Mouse (Mus musculus) left cerebral cortex, postnatal 10 days (tissue): ENCODE results near the gene Gchfr. TPM values are rescaled to one million over a fixed set of nuclear protein-coding genes. Genes with fewer than 3 reads are reported as not detected.

Source experiments
- DNase-seq, 2 experiments: peaks; one replicate each; pipeline ENCODE4 v3.0.0; 2021 to 2022; ENCODE audit warnings: low spot score in 2 of 2, mixed read lengths in 1 of 2; ENCODE audit errors: extremely low spot score in 1 of 2
- intact Hi-C: fragments of 180-260 bp; cut with DNase I; formaldehyde crosslinking; loops from one replicate; pipeline ENCODE4 v1.15.1; 2025
- total RNA-seq, 2 experiments: library from RNA; stranded (reverse); gene quantifications; 2 replicates each; pipeline ENCODE4 v1.2.3; 2021

Gchfr gene
- total RNA-seq, 2 experiments from 2014 or later, result 0.59 TPM; not detected in 1

- intact Hi-C loops, result no loop called here
- no peak for DNase-seq
Measured at GRCm38 (mm10) chr2:119171574-119171973, 4.0 kb downstream of the Gchfr start.

- intact Hi-C loops, result no loop called here
Measured at GRCm38 (mm10) chr2:119172446-119172845, 4.9 kb downstream of the Gchfr start.

GRCm38 (mm10) chr2:119172862-119173576, 5.4 kb downstream of the Gchfr start:
- intact Hi-C loops, result no loop called here
- peak in 1 of 2 experiments; percentile 85 for DNase-seq

More at GRCm38 (mm10) chr2:119172446-119172845, 4.9 kb downstream of the Gchfr start:
- DNase-seq, result no peak

GRCm38 (mm10) chr2:119173991-119174651, 6.5 kb downstream of the Gchfr start, which contains the start of gene Gm14137:
Gm14137 (plus strand) TSS chr2:119174509.
- DNase-seq, result no peak
- intact Hi-C loops, result no loop called here

GRCm38 (mm10) chr2:119174866-119175265, 7.3 kb downstream of the Gchfr start:
- intact Hi-C loops, result no loop called here
- DNase-seq, result no peak

- intact Hi-C loops, result no loop called here
- DNase-seq, result no peak
Measured at GRCm38 (mm10) chr2:119175614-119176013, 8.0 kb downstream of the Gchfr start.

GRCm38 (mm10) chr2:119176761-119177160, 9.2 kb downstream of the Gchfr start:
- intact Hi-C loops, result no loop called here

GRCm38 (mm10) chr2:119177384-119177939, 9.9 kb downstream of the Gchfr start:
- no peak for DNase-seq
- intact Hi-C loops, result no loop called here

More at GRCm38 (mm10) chr2:119176761-119177160, 9.2 kb downstream of the Gchfr start:
- DNase-seq, result no peak

GRCm38 (mm10) chr2:119182914-119183313, 15.3 kb downstream of the Gchfr start:
- DNase-seq, result no peak
- intact Hi-C loops, result loop anchor here (10.0 kb wide), 1 partner anchor 138 kb away; the partner anchor contains the start of gene Knl1

- intact Hi-C loops, result loop anchor here (2.0 to 10.0 kb wide), 2 partner anchors 32 to 144 kb away; partner anchors contain the start of genes Knl1 and Rmdn3
- peak; percentile 71 to 82 for DNase-seq
Measured at GRCm38 (mm10) chr2:119189029-119189710, 21.6 kb downstream of the Gchfr start.

- intact Hi-C loops, result no loop called here
- DNase-seq, result no peak
Measured at GRCm38 (mm10) chr2:119190969-119191368, 23.4 kb downstream of the Gchfr start.

- DNase-seq, result no peak
- intact Hi-C loops, result no loop called here
Measured at GRCm38 (mm10) chr2:119194140-119194539, 26.6 kb downstream of the Gchfr start.

- intact Hi-C loops, result no loop called here
- no peak for DNase-seq
Measured at GRCm38 (mm10) chr2:119196316-119197108, 28.9 kb downstream of the Gchfr start.

GRCm38 (mm10) chr2:119197493-119197892, 29.9 kb downstream of the Gchfr start:
- no peak for DNase-seq
- intact Hi-C loops, result no loop called here

GRCm38 (mm10) chr2:119198049-119198448, 30.5 kb downstream of the Gchfr start:
- no peak for DNase-seq
- intact Hi-C loops, result no loop called here

GRCm38 (mm10) chr2:119198934-119199333, 31.4 kb downstream of the Gchfr start:
- no peak for DNase-seq

GRCm38 (mm10) chr2:119202914-119203453, 35.4 kb downstream of the Gchfr start:
- intact Hi-C loops, result no loop called here
- DNase-seq, result peak in 1 of 2 experiments; percentile 74

More at GRCm38 (mm10) chr2:119198934-119199333, 31.4 kb downstream of the Gchfr start:
- intact Hi-C loops, result no loop called here

- no peak for DNase-seq
- intact Hi-C loops, result no loop called here
Measured at GRCm38 (mm10) chr2:119203871-119204460, 36.4 kb downstream of the Gchfr start.
